Mouse (Mus musculus) kidney, postnatal 4 days (tissue): ENCODE measurements around the gene Notch2.

Source experiments
- DNase-seq, 2 experiments: peaks; one replicate each; pipeline ENCODE4 v3.0.0; 2021; ENCODE audit warnings: mixed read lengths in 2 of 2

The Notch2 gene

DNA sequence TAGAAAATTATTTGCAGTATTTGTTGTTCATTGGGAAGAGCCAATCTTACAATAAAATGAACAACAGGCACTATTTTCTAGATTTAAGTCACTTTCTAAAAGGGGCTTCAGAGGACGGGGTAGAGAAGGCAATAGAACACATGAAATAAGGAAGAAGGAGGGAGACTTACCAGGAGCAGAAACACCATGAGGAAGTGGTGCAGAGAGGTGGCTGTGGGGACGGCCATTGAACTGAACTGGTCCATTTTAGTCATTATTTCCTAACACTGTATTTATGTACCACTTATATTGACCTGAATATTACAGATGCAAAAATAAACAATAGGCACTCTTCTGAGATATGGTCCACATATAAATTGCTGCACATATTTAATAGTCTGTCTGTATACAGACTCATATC is 143.7 kb downstream of the Notch2 start:
- DNase-seq = no peak

GRCm38 (mm10) chr3:98157585-98157984 is 144.3 kb downstream of the Notch2 start:
- no peak for DNase-seq

- DNase-seq = no peak
Measured at GRCm38 (mm10) chr3:98158646-98159045, 145.3 kb downstream of the Notch2 start.

GRCm38 (mm10) chr3:98159289-98159688 is 146.0 kb downstream of the Notch2 start:
- peak; percentile 41 to 42 for DNase-seq

DNA sequence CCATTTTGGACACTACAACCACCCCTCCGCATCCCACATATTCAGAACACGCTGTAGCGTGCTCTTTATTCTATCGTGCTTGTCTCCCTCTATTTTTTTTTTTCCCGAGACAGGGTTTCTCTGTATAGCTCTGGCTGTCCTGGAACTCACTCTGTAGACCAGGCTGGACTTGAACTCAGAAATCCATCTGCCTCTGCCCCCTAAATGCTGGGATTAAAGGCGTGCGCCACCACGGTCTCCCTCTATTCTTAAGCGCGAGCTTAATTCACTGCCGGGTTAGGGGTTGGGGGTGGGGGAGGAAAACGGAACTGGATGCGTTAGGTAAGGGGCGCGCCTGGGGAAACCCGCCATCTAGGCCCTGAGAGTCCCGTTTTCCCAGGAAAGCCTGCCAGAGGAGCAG is 147.0 kb downstream of the Notch2 start, which contains the start of gene Adam30:
Adam30 (plus strand) TSS at position 301 of the 400 bp plus-strand sequence.
- DNase-seq = no peak

- DNase-seq = no peak
Measured at GRCm38 (mm10) chr3:98178340-98178739, 165.0 kb downstream of the Notch2 start.

- peak; percentile 74 to 77 for DNase-seq
Measured at GRCm38 (mm10) chr3:98180805-98181204, 167.5 kb downstream of the Notch2 start.

DNA sequence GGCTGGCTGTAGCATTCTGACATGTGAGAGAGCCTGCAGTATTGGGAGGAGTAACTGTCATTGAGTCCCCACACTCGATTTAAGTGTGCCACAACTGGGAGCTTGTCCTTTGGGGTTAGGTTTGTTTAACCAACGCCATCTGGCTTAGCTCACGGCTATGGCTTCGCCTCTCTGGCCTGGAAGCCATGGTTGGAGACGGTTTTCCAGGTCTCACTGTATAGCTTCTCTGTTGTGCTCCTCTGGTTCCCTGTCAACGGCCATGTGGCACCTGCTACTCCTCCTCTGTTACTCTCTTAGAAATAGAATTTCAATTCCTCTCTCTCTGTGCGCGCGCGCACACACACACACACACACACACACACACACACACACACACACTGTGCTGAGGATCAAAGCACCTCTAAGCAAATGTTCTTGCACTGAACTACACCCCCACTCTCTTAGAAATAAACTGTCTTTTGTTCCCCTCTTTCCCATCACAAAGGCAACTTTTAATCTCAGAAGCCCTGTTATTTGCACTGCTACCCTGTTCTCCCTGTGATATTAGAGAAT is 171.9 kb downstream of the Notch2 start:
- DNase-seq = no peak

GRCm38 (mm10) chr3:98187777-98188176 is 174.4 kb downstream of the Notch2 start:
- DNase-seq = no peak

DNA sequence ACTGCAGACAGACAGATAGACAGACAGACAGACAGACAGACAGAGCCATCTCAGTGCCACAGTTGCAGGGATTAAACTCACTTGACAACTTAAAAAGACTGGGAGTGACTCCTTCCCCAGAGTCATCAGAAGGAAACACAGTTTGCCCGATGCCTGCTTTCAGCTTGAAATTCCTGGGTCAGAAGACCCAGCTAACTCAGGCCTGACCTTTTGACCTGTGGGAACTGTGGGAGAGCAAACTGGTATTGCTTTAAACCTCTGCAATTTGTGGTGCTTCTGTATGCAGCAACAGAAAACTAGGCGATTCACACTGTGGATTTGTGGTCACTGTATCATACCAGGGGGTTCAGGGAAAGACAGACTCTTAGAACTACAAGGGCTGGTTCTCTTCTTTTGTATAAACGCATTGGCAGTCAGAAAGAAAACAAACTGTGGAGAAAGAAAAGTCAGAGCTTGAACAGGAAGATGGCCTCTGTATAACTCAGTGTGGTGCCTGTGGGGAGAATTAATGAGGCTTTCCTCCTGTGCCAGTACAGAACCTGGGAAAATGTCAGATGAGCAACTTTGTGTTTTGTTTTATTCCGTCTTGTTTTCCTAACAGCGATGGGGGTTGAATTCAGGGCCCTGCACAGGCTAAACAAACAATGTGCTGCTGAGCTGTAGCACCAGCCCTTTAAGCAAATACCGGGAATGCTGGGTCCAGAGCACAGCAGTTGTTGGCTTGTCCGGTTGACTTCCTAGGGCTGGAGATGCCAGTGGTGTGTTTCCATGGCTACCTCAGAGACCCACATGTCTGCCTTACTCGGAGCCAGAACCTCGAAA is 184.6 kb downstream of the Notch2 start:
- DNase-seq = peak; percentile 40 to 66

- peak in 1 of 2 experiments; percentile 26 for DNase-seq
Measured at GRCm38 (mm10) chr3:98199747-98200146, 186.4 kb downstream of the Notch2 start.
